Mouse (Mus musculus) myocyte (in vitro differentiated cells): ENCODE results near the gene Cfap221.

Experiments used
- CEBPB ChIP-seq: IDR thresholded peaks from 2 replicates; pipeline ENCODE4 v1.6.1; 2011; ENCODE audit warnings: mild to moderate bottlenecking, moderate library complexity; ENCODE audit not compliant: poor library complexity, insufficient read depth, severe bottlenecking
- E2F4 ChIP-seq: IDR thresholded peaks from one replicate; pipeline ENCODE4 v1.6.1; 2011; ENCODE audit warnings: mild to moderate bottlenecking, control low read depth, moderate library complexity; ENCODE audit not compliant: insufficient read depth
- MAX ChIP-seq: IDR thresholded peaks from one replicate; pipeline ENCODE4 v1.6.1; 2011; ENCODE audit warnings: low read depth, mild to moderate bottlenecking, control low read depth
- MYOD1 ChIP-seq, 3 experiments: IDR thresholded peaks; one replicate each; pipeline ENCODE4 v1.6.1; 2011; ENCODE audit warnings: control low read depth in 2 of 3, low read depth in 2 of 3, mild to moderate bottlenecking in 2 of 3, moderate library complexity in 1 of 3; ENCODE audit not compliant: insufficient read length in 2 of 3, control insufficient read depth in 1 of 3
- MYOG ChIP-seq, 3 experiments: IDR thresholded peaks; one replicate each; pipeline ENCODE4 v1.6.1; 2011; ENCODE audit warnings: control low read depth in 2 of 3, low read depth in 2 of 3, mild to moderate bottlenecking in 2 of 3; ENCODE audit not compliant: insufficient read length in 2 of 3, control insufficient read depth in 1 of 3, insufficient read depth in 1 of 3
- POLR2A ChIP-seq: IDR thresholded peaks from one replicate; pipeline ENCODE4 v1.6.1; 2011; ENCODE audit warnings: low read depth, mild to moderate bottlenecking, control low read depth, moderate library complexity; ENCODE audit not compliant: insufficient read length
- SRF ChIP-seq: IDR thresholded peaks from one replicate; pipeline ENCODE4 v1.6.1; 2011; ENCODE audit warnings: low read depth; ENCODE audit not compliant: control insufficient read depth, insufficient read length
- TCF3 ChIP-seq: IDR thresholded peaks from one replicate; pipeline ENCODE4 v1.6.1; 2011; ENCODE audit warnings: low read depth, control low read depth; ENCODE audit not compliant: insufficient read length
- USF1 ChIP-seq: IDR thresholded peaks from one replicate; pipeline ENCODE4 v1.6.1; 2011; ENCODE audit warnings: low read depth, mild to moderate bottlenecking, control low read depth, moderate library complexity

GRCm38 (mm10) chr1:119959920-119960319 lies 37.1 kb downstream of the Cfap221 start:
- no peak for TF ChIP-seq MAX
- TF ChIP-seq POLR2A, result no peak
- TF ChIP-seq E2F4, result no peak
- TF ChIP-seq USF1, result no peak
- no peak for TF ChIP-seq TCF3
- TF ChIP-seq SRF, result no peak
- no peak for TF ChIP-seq MYOG (IDR thresholded peaks at IDR 0.05; ENCODE audit: control insufficient read depth in 1 of 3, insufficient read depth in 1 of 3, insufficient read length in 2 of 3, low read depth in 2 of 3)
- no peak for TF ChIP-seq CEBPB
- TF ChIP-seq MYOD1 (IDR thresholded peaks at IDR 0.05; ENCODE audit: control insufficient read depth in 1 of 3, insufficient read length in 2 of 3, low read depth in 2 of 3), result no peak
